Mouse (Mus musculus) C2C12 (cell line): ENCODE results near the gene Limd1.

Experiments used
- CEBPB ChIP-seq: IDR thresholded peaks from one replicate; pipeline ENCODE4 v1.6.1; 2011; ENCODE audit warnings: low read depth, mild to moderate bottlenecking, control low read depth, moderate library complexity
- CTCF ChIP-seq: IDR thresholded peaks from one replicate; pipeline ENCODE4 v1.5.1; 2011; ENCODE audit not compliant: control insufficient read depth, insufficient read depth, insufficient read length

DNA sequence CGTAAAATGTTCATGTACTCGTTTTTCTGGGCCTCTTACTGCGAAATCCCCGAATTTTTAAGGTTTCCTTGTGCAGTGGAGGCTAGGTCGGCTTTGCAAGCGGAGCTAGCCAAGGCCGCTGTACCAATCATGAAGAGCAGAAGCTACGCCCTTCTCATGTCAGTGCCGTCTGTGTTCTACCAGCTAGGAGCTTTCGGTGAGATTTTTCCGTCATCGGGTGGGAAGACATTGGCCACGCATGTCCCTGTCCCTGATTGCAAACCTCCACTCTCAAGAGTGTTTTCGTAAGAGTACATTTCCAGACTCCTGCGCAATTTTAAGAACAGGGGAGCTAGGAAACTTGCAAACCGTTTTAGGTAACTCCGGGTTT, 50.4 kb downstream of the Limd1 start:
- no peak for TF ChIP-seq CTCF
- TF ChIP-seq CEBPB: no peak
